Mouse (Mus musculus): ENCODE data around the gene Psmb5. TPM values are rescaled to one million over a fixed set of nuclear protein-coding genes. Genes with fewer than 3 reads are reported as not detected.
"Not testable (repeated sequence)": the region's sequence is repeated elsewhere in the genome, so short reads cannot be mapped to it uniquely, and the experiment has no call there.

Gene Psmb5
- polyA plus RNA-seq, 1 experiment from 2014 or later, result 361 TPM

DNA sequence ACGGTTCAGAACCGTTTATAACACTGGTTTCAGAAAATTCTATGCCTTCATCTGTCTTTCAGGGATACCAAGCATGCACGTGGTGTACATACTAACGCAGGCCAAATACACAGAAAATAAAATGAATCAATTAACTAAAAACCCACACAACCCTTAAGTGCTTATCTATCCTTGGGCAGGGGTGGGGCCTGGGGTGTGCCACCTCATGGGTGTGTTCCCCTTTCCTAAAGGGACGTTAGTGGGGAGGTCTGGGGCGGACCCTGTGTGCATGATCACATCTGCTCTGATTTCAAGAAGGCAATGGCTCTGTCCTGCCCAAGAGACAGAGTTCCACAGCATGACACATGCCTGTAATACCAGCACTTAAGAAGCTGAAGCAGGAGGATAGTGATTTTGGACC, 5.5 kb upstream of the Psmb5 start:
- Histone ChIP-seq H3K27ac (ENCODE audit: low read length) (no peak overlapping the region), H3K27me3 (ENCODE audit: control insufficient read depth, insufficient read depth, low read length) (no peaks in the 10 kb centered on the region), H3K9me3 (ENCODE audit: control insufficient read depth, low read depth, low read length) (no peaks in the 10 kb centered on the region), H3K4me1 (ENCODE audit: control insufficient read depth, insufficient read depth, low read length) (no peaks in the 10 kb centered on the region), H3K9ac (replicated peaks; ENCODE audit: low read depth, low read length) (no peak overlapping the region), H3K4me3 (ENCODE audit: low read depth, low read length) (no peak overlapping the region), H3K36me3 (ENCODE audit: control insufficient read depth, insufficient read depth, low read length) (no peaks in the 10 kb centered on the region), H3K4me2 (replicated peaks; ENCODE audit: low read depth, low read length) (no peak overlapping the region)
- whole genome bisulfite sequencing, result 83% methylated on average over 6 of the region's 6 CpGs
- ATAC-seq (ENCODE audit: insufficient number of reproducible peaks, insufficient read depth, low FRiP score, low read depth), result no peak

DNA sequence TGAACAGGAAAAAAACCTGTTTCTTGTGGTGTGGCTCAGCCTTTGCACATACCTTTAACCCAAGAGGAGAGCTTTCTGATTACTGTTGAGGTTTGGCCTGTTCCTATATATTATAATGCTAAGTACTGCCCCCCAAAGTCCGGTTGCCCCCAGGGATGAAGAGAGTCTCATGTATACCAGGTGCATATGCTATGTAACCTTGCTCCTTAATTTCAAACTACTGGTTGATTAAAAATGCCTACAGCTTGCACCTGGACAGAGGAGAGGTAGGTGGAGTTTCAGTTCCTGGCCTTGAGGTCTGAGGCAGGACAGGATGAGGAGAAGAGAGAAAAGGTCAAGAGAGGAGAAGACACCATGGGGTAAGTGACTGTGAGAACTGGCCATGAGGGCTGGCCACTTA, 3.3 kb upstream of the Psmb5 start, which contains the start of gene Psmb11:
Gene Psmb11, plus strand, starts transcription at position 301 of the 400 bp plus-strand sequence.
- Histone ChIP-seq H3K4me1 (ENCODE audit: control insufficient read depth, insufficient read depth, low read length) (no peaks in the 10 kb centered on the region), H3K27me3 (ENCODE audit: control insufficient read depth, insufficient read depth, low read length) (no peaks in the 10 kb centered on the region), H3K9me3 (ENCODE audit: control insufficient read depth, low read depth, low read length) (no peaks in the 10 kb centered on the region), H3K9ac (replicated peaks; ENCODE audit: low read depth, low read length) (no peak within 1 kb of the TSS), H3K27ac (ENCODE audit: low read length) (no peak within 1 kb of the TSS), H3K4me2 (replicated peaks; ENCODE audit: low read depth, low read length) (no peak within 1 kb of the TSS), H3K4me3 (ENCODE audit: low read depth, low read length) (no peak within 1 kb of the TSS), H3K36me3 (ENCODE audit: control insufficient read depth, insufficient read depth, low read length) (peaks cover 2% of the 10 kb centered on the region; the same call in 1 of the 2 replicates)
- WGBS, result 82% methylated on average over 1 of the region's 1 CpGs
- ATAC-seq (ENCODE audit: insufficient number of reproducible peaks, insufficient read depth, low FRiP score, low read depth), result no peak

DNA sequence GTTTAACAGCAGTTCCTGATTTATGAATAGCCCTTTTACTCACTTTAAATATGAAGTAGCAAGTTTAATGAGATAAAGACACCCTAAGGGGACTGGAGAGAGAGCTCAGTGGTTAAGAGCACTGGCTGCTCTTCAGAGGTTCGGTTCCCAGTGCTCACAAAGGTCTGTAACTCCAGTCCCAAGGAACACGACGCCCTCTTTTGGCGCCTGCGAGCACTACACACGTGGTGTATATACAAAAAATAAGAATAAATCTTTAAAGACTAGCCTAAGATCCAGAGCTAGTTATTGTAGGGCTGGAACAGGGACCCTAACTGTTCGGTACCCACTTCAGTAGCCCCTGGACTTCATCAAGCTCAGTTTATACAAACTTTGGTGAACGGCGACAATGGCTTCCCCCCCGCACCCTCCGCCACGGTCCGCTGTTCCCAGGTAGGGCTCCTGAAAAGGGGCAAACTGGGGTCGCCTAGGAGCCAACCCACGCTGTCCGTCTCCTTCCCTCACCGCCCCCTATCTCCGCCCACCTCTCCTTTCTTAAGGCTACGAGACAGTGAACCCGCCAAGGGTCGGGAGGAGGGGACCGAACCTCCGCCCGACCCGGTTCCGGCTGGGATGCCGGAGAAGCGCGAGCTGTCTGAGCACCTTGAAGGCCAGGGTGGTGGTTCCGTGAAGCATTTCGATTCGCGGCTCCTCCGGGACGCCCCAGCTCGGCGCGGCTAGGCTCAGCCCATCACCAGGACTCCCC, 498 bp downstream of the Psmb5 start:
- Histone ChIP-seq H3K36me3 (ENCODE audit: control insufficient read depth, insufficient read depth, low read length) (peaks cover 11% of the 10 kb centered on the region), H3K4me2 (replicated peaks; ENCODE audit: low read depth, low read length) (peak overlapping the region; percentile 70), H3K4me3 (ENCODE audit: low read depth, low read length) (peak overlapping the region; percentile 84), H3K27ac (ENCODE audit: low read length) (peak overlapping the region; percentile 64), H3K4me1 (ENCODE audit: control insufficient read depth, insufficient read depth, low read length) (no peaks in the 10 kb centered on the region), H3K9ac (replicated peaks; ENCODE audit: low read depth, low read length) (peak overlapping the region; percentile 74), H3K9me3 (ENCODE audit: control insufficient read depth, low read depth, low read length) (no peaks in the 10 kb centered on the region), H3K27me3 (ENCODE audit: control insufficient read depth, insufficient read depth, low read length) (no peaks in the 10 kb centered on the region)
- ATAC-seq (ENCODE audit: insufficient number of reproducible peaks, insufficient read depth, low FRiP score, low read depth), result peak; percentile 56; the same call in 1 of the 2 replicates
- 2% methylated on average over 38 of the region's 38 CpGs for WGBS

DNA sequence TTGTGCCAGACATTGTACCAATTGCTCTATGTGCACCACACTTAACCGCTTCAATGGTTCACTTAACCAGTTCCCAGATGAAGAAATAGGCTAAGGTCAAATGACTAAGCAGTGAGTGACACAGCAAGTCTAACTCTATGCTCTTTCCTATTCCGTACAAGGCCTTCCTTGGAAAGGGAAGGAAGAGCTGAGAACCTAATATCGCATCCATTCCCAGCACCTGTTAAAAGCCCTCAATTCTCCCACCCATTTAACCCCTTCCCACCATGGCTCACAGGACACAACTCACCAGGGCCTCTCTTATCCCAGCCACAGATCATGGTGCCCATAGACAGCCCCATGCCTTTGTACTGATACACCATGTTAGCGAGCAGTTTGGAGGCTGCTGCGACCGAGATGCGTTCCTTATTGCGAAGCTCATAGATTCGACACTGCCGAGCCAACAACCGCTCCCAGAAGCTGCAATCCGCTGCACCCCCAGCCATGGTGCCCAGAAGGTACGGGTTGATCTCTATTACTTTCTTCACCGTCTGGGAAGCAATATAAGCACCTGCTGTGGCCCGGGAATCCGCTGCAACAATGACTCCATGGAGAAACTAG, 1.5 kb downstream of the Psmb5 start:
- H3K27ac ChIP-seq (ENCODE audit: low read length), result no peak overlapping the region
- H3K4me1 ChIP-seq (ENCODE audit: control insufficient read depth, insufficient read depth, low read length), result no peaks in the 10 kb centered on the region
- H3K27me3 ChIP-seq (ENCODE audit: control insufficient read depth, insufficient read depth, low read length), result no peaks in the 10 kb centered on the region
- no peaks in the 10 kb centered on the region for H3K9me3 ChIP-seq (ENCODE audit: control insufficient read depth, low read depth, low read length)
- H3K4me2 ChIP-seq (replicated peaks; ENCODE audit: low read depth, low read length), result no peak overlapping the region
- ATAC-seq (ENCODE audit: insufficient number of reproducible peaks, insufficient read depth, low FRiP score, low read depth), result no peak
- WGBS, result 92% methylated on average over 16 of the region's 16 CpGs
- H3K4me3 ChIP-seq (ENCODE audit: low read depth, low read length), result no peak overlapping the region
- H3K36me3 ChIP-seq (ENCODE audit: control insufficient read depth, insufficient read depth, low read length), result peaks cover 11% of the 10 kb centered on the region
- H3K9ac ChIP-seq (replicated peaks; ENCODE audit: low read depth, low read length), result no peak overlapping the region

DNA sequence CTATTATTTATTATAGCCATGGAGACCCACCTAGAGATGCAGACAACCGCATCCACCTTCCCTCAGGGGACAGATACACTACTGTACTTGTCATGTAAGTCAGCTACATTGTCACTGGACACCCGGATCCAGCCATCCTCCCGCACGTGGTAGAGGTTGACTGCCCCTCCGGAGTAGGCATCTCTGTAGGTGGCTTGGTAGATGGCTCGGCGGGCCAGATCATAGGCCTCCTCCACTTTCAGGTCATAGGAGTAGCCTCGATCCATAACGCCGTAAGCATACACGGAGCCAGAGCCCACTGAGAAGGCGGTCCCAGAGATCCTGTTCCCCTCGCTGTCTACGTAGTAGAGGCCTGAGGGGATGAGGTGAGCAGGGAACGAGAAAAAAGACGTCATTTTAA, 3.7 kb downstream of the Psmb5 start:
- not testable (repeated sequence) for ATAC-seq (ENCODE audit: insufficient number of reproducible peaks, insufficient read depth, low FRiP score, low read depth); H3K27ac ChIP-seq (ENCODE audit: low read length); H3K4me1 ChIP-seq (ENCODE audit: control insufficient read depth, insufficient read depth, low read length); H3K9me3 ChIP-seq (ENCODE audit: control insufficient read depth, low read depth, low read length); H3K27me3 ChIP-seq (ENCODE audit: control insufficient read depth, insufficient read depth, low read length); H3K4me2 ChIP-seq (replicated peaks; ENCODE audit: low read depth, low read length); H3K9ac ChIP-seq (replicated peaks; ENCODE audit: low read depth, low read length); H3K4me3 ChIP-seq (ENCODE audit: low read depth, low read length)
- H3K36me3 ChIP-seq (ENCODE audit: control insufficient read depth, insufficient read depth, low read length), result peaks cover 11% of the 10 kb centered on the region
- 93% methylated on average over 15 of the region's 16 CpGs for WGBS

DNA sequence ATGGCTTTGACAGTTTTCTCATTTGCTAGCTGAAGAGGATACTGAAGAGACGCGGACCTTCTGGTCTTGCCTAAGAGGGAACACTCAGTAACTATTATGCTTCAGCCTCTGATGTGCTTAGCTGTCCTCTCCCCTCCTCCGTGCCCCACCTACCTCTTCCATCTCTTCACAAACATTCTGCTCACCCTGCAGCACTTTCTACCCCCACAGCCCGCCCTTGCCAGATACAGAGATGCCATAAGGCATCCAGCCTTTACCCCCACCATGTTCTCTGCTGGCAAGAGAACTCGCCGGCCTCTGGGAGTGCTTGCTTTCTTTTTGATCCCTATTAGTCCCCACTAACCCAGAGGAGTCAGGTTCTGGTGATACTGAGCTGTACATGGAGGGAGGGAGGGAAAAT, 7.2 kb downstream of the Psmb5 start:
- Histone ChIP-seq H3K4me2 (replicated peaks; ENCODE audit: low read depth, low read length) (no peak overlapping the region), H3K27me3 (ENCODE audit: control insufficient read depth, insufficient read depth, low read length) (no peaks in the 10 kb centered on the region), H3K4me3 (ENCODE audit: low read depth, low read length) (no peak overlapping the region), H3K36me3 (ENCODE audit: control insufficient read depth, insufficient read depth, low read length) (peaks cover 9% of the 10 kb centered on the region), H3K9me3 (ENCODE audit: control insufficient read depth, low read depth, low read length) (no peaks in the 10 kb centered on the region), H3K27ac (ENCODE audit: low read length) (no peak overlapping the region), H3K4me1 (ENCODE audit: control insufficient read depth, insufficient read depth, low read length) (0 out of 2 replicates have a peak, but pooled peaks cover 7% of the 10 kb centered on the region), H3K9ac (replicated peaks; ENCODE audit: low read depth, low read length) (no peak overlapping the region)
- no peak for ATAC-seq (ENCODE audit: insufficient number of reproducible peaks, insufficient read depth, low FRiP score, low read depth)
- WGBS, result 72% methylated on average over 6 of the region's 6 CpGs

DNA sequence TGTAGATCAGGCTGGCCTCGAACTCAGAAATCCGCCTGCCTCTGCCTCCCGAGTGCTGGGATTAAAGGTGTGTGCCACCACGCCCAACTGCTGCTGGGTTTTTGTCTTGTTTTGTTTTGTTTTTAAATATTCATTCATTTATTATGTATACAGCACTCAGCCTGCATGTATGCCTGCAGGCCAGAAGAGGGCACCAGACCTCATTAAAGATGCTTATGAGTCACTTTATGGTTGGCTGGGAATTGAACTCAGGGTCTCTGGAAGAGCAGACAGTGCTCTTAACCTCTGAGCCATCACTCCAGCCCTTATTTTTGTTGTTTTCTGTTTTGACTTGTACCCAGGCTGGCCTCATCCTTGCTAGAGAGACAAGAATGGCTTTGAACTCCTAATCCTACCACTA, 7.9 kb downstream of the Psmb5 start:
- H3K4me2 ChIP-seq (replicated peaks; ENCODE audit: low read depth, low read length), result no peak overlapping the region
- no peaks in the 10 kb centered on the region for H3K9me3 ChIP-seq (ENCODE audit: control insufficient read depth, low read depth, low read length)
- H3K27ac ChIP-seq (ENCODE audit: low read length), result no peak overlapping the region
- no peak overlapping the region for H3K4me3 ChIP-seq (ENCODE audit: low read depth, low read length)
- ATAC-seq (ENCODE audit: insufficient number of reproducible peaks, insufficient read depth, low FRiP score, low read depth), result no peak
- 0 out of 2 replicates have a peak, but pooled peaks cover 7% of the 10 kb centered on the region for H3K4me1 ChIP-seq (ENCODE audit: control insufficient read depth, insufficient read depth, low read length)
- WGBS, result 87% methylated on average over 4 of the region's 4 CpGs
- no peaks in the 10 kb centered on the region for H3K27me3 ChIP-seq (ENCODE audit: control insufficient read depth, insufficient read depth, low read length)
- peaks cover 9% of the 10 kb centered on the region for H3K36me3 ChIP-seq (ENCODE audit: control insufficient read depth, insufficient read depth, low read length)
- H3K9ac ChIP-seq (replicated peaks; ENCODE audit: low read depth, low read length), result no peak overlapping the region

DNA sequence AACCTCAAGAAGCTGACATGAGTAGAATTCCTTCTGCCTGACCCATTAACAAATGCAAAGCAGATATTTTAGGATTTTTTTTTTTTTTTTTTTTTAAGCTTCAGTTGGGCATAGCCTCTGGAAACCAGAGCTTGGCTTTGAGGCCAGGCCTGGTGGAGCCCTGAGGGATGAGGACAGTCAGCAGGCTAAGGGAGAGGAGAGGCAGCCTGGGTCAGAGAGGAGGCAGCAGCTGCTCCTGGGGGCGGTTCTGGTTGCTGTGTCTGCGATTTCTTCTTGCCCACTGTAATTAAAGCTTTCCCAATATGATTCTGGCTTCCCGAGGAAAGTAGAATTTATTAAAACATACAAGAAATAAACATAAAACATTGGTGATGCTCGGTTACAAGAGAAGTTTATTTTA, 8.6 kb downstream of the Psmb5 start:
- ATAC-seq (ENCODE audit: insufficient number of reproducible peaks, insufficient read depth, low FRiP score, low read depth), result no peak
- Histone ChIP-seq H3K4me1 (ENCODE audit: control insufficient read depth, insufficient read depth, low read length) (peaks cover 11% of the 10 kb centered on the region; the same call in 1 of the 2 replicates), H3K27ac (ENCODE audit: low read length) (no peak overlapping the region), H3K36me3 (ENCODE audit: control insufficient read depth, insufficient read depth, low read length) (peaks cover 6% of the 10 kb centered on the region), H3K4me2 (replicated peaks; ENCODE audit: low read depth, low read length) (no peak overlapping the region), H3K9me3 (ENCODE audit: control insufficient read depth, low read depth, low read length) (no peaks in the 10 kb centered on the region), H3K4me3 (ENCODE audit: low read depth, low read length) (no peak overlapping the region), H3K9ac (replicated peaks; ENCODE audit: low read depth, low read length) (no peak overlapping the region), H3K27me3 (ENCODE audit: control insufficient read depth, insufficient read depth, low read length) (no peaks in the 10 kb centered on the region)
- 52% methylated on average over 4 of the region's 4 CpGs for WGBS
